Mouse (Mus musculus) megakaryocyte, embryonic 14.5 days (primary cell): ENCODE results near the gene Tmc2.

Experiments used
- FLI1 ChIP-seq: IDR thresholded peaks from 2 replicates; pipeline ENCODE4 v1.6.1; 2012; ENCODE audit warnings: low read length, inconsistent platforms, mixed read lengths
- GATA1 ChIP-seq: IDR thresholded peaks from 3 replicates; pipeline ENCODE4 v1.6.1; 2012; ENCODE audit warnings: mixed read lengths, low read length, inconsistent platforms, borderline replicate concordance

GRCm38 (mm10) chr2:130273732-130274131 is 78.7 kb downstream of the Tmc2 start:
- no peak for TF ChIP-seq GATA1
- TF ChIP-seq FLI1 = no peak
